Mouse (Mus musculus): ENCODE measurements around the gene Tlr4. TPM values are rescaled to one million over a fixed set of nuclear protein-coding genes. Genes with fewer than 3 reads are reported as not detected.

Tlr4 gene
- polyA plus RNA-seq, 1 experiment: 0.04 TPM

- 78% methylated on average over 5 of the region's 5 CpGs for WGBS
Measured at GRCm38 (mm10) chr4:66872026-66872425, 44.6 kb downstream of the Tlr4 start.

DNA sequence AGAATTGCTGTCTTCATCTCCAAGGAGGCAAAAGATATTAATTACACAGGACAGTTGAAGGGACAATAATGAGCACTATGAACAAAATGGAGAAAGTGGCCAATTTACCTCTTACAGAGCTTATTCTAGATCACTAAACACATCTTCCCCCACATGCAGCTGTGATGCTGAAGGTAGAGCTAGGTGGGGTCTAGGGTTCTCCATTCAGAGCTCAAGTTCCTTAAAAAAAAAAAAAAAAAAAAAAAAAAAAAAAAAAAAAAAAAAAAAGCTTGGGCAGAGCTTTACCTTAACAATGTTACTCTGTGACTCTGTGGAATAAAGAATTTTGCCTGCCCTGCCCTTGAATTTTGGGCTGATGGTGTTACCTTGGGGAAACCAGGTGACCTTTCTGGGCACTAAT lies 46.0 kb downstream of the Tlr4 start:
- no peak for TF ChIP-seq POLR2A (IDR thresholded peaks at IDR 0.05; ENCODE audit: low read depth, low read length)
- TF ChIP-seq CTCF (IDR thresholded peaks at IDR 0.05; ENCODE audit: extremely low read depth, insufficient read length, insufficient replicate concordance, low read depth, low read length): no peak
- no peak overlapping the region for H3K4me3 ChIP-seq (ENCODE audit: low read depth, low read length)

More at GRCm38 (mm10) chr4:66872026-66872425, 44.6 kb downstream of the Tlr4 start:
- Histone ChIP-seq H3K27me3 (ENCODE audit: control insufficient read depth, insufficient read depth, low read length) (no peaks in the 10 kb centered on the region), H3K27ac (ENCODE audit: insufficient read depth, low read depth, low read length) (no peak overlapping the region), H3K4me1 (ENCODE audit: control insufficient read depth, insufficient read depth, insufficient read length, low read length) (no peaks in the 10 kb centered on the region), H3K36me3 (ENCODE audit: control insufficient read depth, insufficient read depth, low read length) (no peaks in the 10 kb centered on the region), H3K4me3 (ENCODE audit: low read depth, low read length) (no peak overlapping the region)
- TF ChIP-seq POLR2A (IDR thresholded peaks at IDR 0.05; ENCODE audit: low read depth, low read length) (no peak), CTCF (IDR thresholded peaks at IDR 0.05; ENCODE audit: extremely low read depth, insufficient read length, insufficient replicate concordance, low read depth, low read length) (no peak)

DNA sequence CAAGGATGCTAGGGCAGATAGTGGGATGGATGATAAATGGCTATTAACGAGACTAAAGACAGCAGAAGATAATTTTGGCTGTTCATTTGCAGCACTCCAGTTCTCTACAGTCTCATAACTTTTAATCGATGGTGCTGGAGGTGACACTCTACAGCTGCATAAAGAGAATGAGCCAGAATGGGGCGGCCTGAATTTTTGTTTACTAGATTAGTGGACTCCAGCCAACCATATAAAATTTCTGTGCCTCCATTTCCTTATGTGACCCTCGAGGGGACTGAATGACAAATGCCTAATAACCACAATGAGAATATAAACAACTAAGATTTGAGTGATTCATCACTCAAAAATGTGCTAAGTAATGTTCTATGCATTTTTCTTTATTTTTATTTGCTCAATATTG lies 48.4 kb downstream of the Tlr4 start:
- WGBS: 49% methylated on average over 4 of the region's 4 CpGs
- no peaks in the 10 kb centered on the region for H3K4me1 ChIP-seq (ENCODE audit: control insufficient read depth, insufficient read depth, insufficient read length, low read length)
- no peak for TF ChIP-seq POLR2A (IDR thresholded peaks at IDR 0.05; ENCODE audit: low read depth, low read length)
- TF ChIP-seq CTCF (IDR thresholded peaks at IDR 0.05; ENCODE audit: extremely low read depth, insufficient read length, insufficient replicate concordance, low read depth, low read length): no peak
- no peaks in the 10 kb centered on the region for H3K36me3 ChIP-seq (ENCODE audit: control insufficient read depth, insufficient read depth, low read length)
- no peak overlapping the region for H3K4me3 ChIP-seq (ENCODE audit: low read depth, low read length)
- no peak overlapping the region for H3K27ac ChIP-seq (ENCODE audit: insufficient read depth, low read depth, low read length)
- H3K27me3 ChIP-seq (ENCODE audit: control insufficient read depth, insufficient read depth, low read length): no peaks in the 10 kb centered on the region

More for the DNA sequence above, 46.0 kb downstream of the Tlr4 start:
- Histone ChIP-seq H3K27me3 (ENCODE audit: control insufficient read depth, insufficient read depth, low read length) (no peaks in the 10 kb centered on the region), H3K36me3 (ENCODE audit: control insufficient read depth, insufficient read depth, low read length) (no peaks in the 10 kb centered on the region), H3K27ac (ENCODE audit: insufficient read depth, low read depth, low read length) (no peak overlapping the region), H3K4me1 (ENCODE audit: control insufficient read depth, insufficient read depth, insufficient read length, low read length) (no peaks in the 10 kb centered on the region)

DNA sequence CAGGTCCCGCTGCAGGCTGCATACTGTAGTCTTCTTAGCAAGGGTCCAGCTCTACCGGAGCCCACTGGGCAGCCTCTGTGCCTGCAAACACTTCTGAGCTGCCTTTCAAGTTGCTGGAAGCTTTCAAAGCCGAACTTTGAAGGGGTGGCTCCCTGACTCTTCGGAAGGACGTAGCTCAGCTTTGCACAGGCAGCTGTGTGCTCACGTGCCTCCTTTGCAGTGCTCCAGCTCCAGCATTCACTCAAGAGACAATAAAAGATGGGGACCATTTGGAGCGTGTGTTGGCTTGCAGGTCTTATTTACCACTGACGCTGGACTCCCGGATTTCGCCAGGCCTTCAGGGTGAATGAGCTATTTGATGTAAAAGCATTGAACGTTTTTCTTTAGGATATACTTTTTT lies 50.2 kb downstream of the Tlr4 start:
- WGBS: 77% methylated on average over 11 of the region's 11 CpGs
- H3K27ac ChIP-seq (ENCODE audit: insufficient read depth, low read depth, low read length): no peak overlapping the region
- H3K4me3 ChIP-seq (ENCODE audit: low read depth, low read length): no peak overlapping the region
- H3K4me1 ChIP-seq (ENCODE audit: control insufficient read depth, insufficient read depth, insufficient read length, low read length): no peaks in the 10 kb centered on the region
- TF ChIP-seq POLR2A (IDR thresholded peaks at IDR 0.05; ENCODE audit: low read depth, low read length) (no peak), CTCF (IDR thresholded peaks at IDR 0.05; ENCODE audit: extremely low read depth, insufficient read length, insufficient replicate concordance, low read depth, low read length) (no peak)
- H3K36me3 ChIP-seq (ENCODE audit: control insufficient read depth, insufficient read depth, low read length): no peaks in the 10 kb centered on the region
- no peaks in the 10 kb centered on the region for H3K27me3 ChIP-seq (ENCODE audit: control insufficient read depth, insufficient read depth, low read length)

GRCm38 (mm10) chr4:66881496-66881895 lies 54.1 kb downstream of the Tlr4 start:
- WGBS: 96% methylated on average over 1 of the region's 1 CpGs
- Histone ChIP-seq H3K36me3 (ENCODE audit: control insufficient read depth, insufficient read depth, low read length) (no peaks in the 10 kb centered on the region), H3K4me1 (ENCODE audit: control insufficient read depth, insufficient read depth, insufficient read length, low read length) (no peaks in the 10 kb centered on the region), H3K4me3 (ENCODE audit: low read depth, low read length) (no peak overlapping the region), H3K27ac (ENCODE audit: insufficient read depth, low read depth, low read length) (no peak overlapping the region), H3K27me3 (ENCODE audit: control insufficient read depth, insufficient read depth, low read length) (no peaks in the 10 kb centered on the region)
- TF ChIP-seq CTCF (IDR thresholded peaks at IDR 0.05; ENCODE audit: extremely low read depth, insufficient read length, insufficient replicate concordance, low read depth, low read length): no peak
- no peak for TF ChIP-seq POLR2A (IDR thresholded peaks at IDR 0.05; ENCODE audit: low read depth, low read length)

DNA sequence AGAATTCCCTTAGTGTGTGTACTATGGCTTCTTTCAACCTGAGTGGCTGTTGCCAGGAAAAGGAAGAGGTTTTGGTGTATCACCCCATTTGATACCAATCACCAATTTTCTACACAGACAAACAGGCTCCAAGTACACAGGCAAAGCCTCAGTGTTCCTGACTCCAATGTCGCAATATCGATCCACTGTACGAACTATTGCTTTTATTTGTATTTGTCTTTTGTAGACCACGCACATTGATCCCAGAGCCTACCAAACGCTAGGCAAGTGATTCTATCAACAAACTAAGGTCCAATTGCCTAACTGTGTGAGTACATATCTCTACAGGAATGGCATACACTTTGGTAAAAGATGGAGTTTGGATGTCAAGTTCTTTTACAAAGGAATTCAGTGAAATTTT lies 55.9 kb downstream of the Tlr4 start:
- H3K4me1 ChIP-seq (ENCODE audit: control insufficient read depth, insufficient read depth, insufficient read length, low read length): no peaks in the 10 kb centered on the region
- H3K27ac ChIP-seq (ENCODE audit: insufficient read depth, low read depth, low read length): no peak overlapping the region
- TF ChIP-seq CTCF (IDR thresholded peaks at IDR 0.05; ENCODE audit: extremely low read depth, insufficient read length, insufficient replicate concordance, low read depth, low read length) (no peak), POLR2A (IDR thresholded peaks at IDR 0.05; ENCODE audit: low read depth, low read length) (no peak)
- 90% methylated on average over 5 of the region's 5 CpGs for WGBS
- H3K4me3 ChIP-seq (ENCODE audit: low read depth, low read length): no peak overlapping the region
- no peaks in the 10 kb centered on the region for H3K27me3 ChIP-seq (ENCODE audit: control insufficient read depth, insufficient read depth, low read length)
- H3K36me3 ChIP-seq (ENCODE audit: control insufficient read depth, insufficient read depth, low read length): no peaks in the 10 kb centered on the region

GRCm38 (mm10) chr4:66894547-66894946 lies 67.2 kb downstream of the Tlr4 start:
- no peak overlapping the region for H3K27ac ChIP-seq (ENCODE audit: insufficient read depth, low read depth, low read length)
- H3K27me3 ChIP-seq (ENCODE audit: control insufficient read depth, insufficient read depth, low read length): no peaks in the 10 kb centered on the region
- H3K4me1 ChIP-seq (ENCODE audit: control insufficient read depth, insufficient read depth, insufficient read length, low read length): no peaks in the 10 kb centered on the region
- 53% methylated on average over 2 of the region's 2 CpGs for WGBS
- TF ChIP-seq CTCF (IDR thresholded peaks at IDR 0.05; ENCODE audit: extremely low read depth, insufficient read length, insufficient replicate concordance, low read depth, low read length) (no peak), POLR2A (IDR thresholded peaks at IDR 0.05; ENCODE audit: low read depth, low read length) (no peak)
- no peak overlapping the region for H3K4me3 ChIP-seq (ENCODE audit: low read depth, low read length)
- no peaks in the 10 kb centered on the region for H3K36me3 ChIP-seq (ENCODE audit: control insufficient read depth, insufficient read depth, low read length)

DNA sequence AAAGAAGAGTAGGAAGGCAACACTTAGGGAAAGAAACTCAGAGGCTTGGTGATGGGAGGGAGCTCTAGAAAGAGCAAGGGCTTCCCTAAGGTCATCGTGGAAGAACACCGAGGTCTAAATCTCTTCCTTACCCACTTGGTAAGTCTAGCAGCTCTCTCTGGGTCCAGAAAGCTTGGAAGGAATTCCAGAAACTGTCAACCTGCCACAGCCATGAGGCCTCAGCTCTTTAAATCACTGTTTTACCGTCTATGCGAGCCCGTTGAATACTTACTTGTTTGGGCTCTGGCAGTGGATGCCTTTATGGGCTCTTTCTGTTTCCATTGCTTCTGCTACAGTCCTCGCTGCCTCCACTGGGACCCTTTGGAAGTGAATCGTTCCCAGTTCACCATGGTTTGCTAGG lies 67.6 kb downstream of the Tlr4 start:
- no peaks in the 10 kb centered on the region for H3K27me3 ChIP-seq (ENCODE audit: control insufficient read depth, insufficient read depth, low read length)
- 82% methylated on average over 7 of the region's 7 CpGs for WGBS
- TF ChIP-seq CTCF (IDR thresholded peaks at IDR 0.05; ENCODE audit: extremely low read depth, insufficient read length, insufficient replicate concordance, low read depth, low read length): no peak
- no peak for TF ChIP-seq POLR2A (IDR thresholded peaks at IDR 0.05; ENCODE audit: low read depth, low read length)

More for the DNA sequence above, 67.6 kb downstream of the Tlr4 start:
- Histone ChIP-seq H3K36me3 (ENCODE audit: control insufficient read depth, insufficient read depth, low read length) (no peaks in the 10 kb centered on the region), H3K27ac (ENCODE audit: insufficient read depth, low read depth, low read length) (no peak overlapping the region), H3K4me1 (ENCODE audit: control insufficient read depth, insufficient read depth, insufficient read length, low read length) (no peaks in the 10 kb centered on the region), H3K4me3 (ENCODE audit: low read depth, low read length) (no peak overlapping the region)
